Mouse (Mus musculus) liver, postnatal 0 days (tissue): ENCODE results near the gene Appl2.

ENCODE experiments used
- CTCF ChIP-seq: sonication (generic); IDR thresholded peaks from 2 replicates; pipeline ENCODE4 v1.5.1; 2016; ENCODE audit warnings: antibody characterized with exemption, low read depth
- EP300 ChIP-seq: IDR thresholded peaks from 2 replicates; pipeline ENCODE4 v1.6.1; 2016; ENCODE audit warnings: antibody characterized with exemption, low read depth, mild to moderate bottlenecking

GRCm38 (mm10) chr10:83563005-83563404, 85.5 kb downstream of the Appl2 start:
- TF ChIP-seq CTCF, result no peak
- TF ChIP-seq EP300, result no peak
